Mouse (Mus musculus) 3134 (cell line): ENCODE data around the gene Rrp9.

Experiments used
- DNase-seq: peaks from one replicate; pipeline ENCODE4 v3.0.0-alpha.2; 2011; ENCODE audit warnings: low spot score; ENCODE audit not compliant: insufficient read length; ENCODE audit errors: extremely low read depth

The Rrp9 gene

GRCm38 (mm10) chr9:106475663-106476001 lies at the start of gene Rrp9:
Gene Rrp9, plus strand, starts transcription at chr9:106475963.
- DNase-seq: no peak

- DNase-seq: no peak
Observed at GRCm38 (mm10) chr9:106428719-106429220, 47.0 kb upstream of the Rrp9 start.

GRCm38 (mm10) chr9:106429221-106430014 lies 46.3 kb upstream of the Rrp9 start, which contains the start of gene Rpl29:
Gene Rpl29, plus strand, starts transcription at chr9:106429454.
- DNase-seq: peak; percentile 76

GRCm38 (mm10) chr9:106430015-106430264 lies 45.8 kb upstream of the Rrp9 start:
- DNase-seq: no peak

DNA sequence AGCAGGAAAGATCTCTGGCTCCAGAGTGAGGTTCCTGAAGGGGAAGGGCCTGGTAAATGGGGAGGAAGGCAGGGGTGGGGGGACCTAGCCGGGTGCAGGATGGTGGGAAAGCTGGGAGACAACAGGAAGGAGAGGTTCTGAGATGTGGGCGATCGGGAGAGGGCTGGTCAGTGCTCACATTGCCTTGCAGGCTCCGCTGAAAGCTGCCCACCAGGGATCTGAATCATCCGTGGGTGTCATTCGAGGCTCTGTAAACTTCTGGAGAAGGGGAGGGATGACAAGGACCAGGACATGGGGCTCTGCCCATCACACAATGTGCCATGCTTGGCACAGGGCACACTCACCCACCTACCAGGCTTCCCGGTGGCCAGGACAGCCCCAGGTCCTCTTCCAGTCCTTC lies 42.4 kb upstream of the Rrp9 start:
- no peak for DNase-seq

- DNase-seq: no peak
Observed at GRCm38 (mm10) chr9:106436566-106436965, 39.2 kb upstream of the Rrp9 start.

DNA sequence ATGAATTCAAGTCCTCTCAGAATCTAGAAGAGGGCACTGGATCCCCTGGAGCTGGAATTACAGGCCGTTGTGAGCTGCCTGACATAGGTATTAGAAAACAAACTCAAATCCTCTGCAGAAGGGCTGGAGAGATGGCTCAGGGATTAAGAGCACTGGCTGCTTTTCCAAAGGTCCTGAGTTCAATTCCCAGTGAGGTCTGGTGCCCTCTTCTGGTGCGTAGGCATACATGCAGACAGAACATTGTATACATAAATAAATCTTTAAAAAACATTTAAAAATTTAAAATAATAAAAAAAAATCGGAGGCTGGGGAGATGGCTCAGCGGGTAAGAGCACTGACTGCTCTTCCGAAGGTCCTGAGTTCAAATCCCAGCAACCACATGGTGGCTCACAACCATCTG lies 33.1 kb upstream of the Rrp9 start:
- no peak for DNase-seq

GRCm38 (mm10) chr9:106444836-106445235 lies 30.9 kb upstream of the Rrp9 start:
- DNase-seq: no peak

DNA sequence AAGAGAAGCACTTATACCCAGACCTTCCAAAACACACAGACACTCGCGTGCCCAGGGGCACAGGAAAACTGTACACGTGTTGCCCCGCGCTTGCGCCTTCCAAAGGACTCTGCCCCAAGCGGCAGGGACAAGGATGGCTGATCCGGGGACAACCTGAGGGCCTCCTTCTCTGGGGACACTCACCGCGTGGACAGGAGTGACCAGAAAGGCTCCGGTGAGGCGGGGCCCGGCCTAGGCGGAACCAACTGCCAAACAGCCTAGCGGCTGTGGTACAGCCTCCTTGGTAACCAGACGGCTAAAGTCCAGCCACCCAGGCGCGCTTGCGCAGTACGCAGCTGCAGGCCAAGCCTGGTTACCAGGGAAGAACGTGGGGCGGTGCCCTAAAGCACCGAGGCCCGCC lies 28.4 kb upstream of the Rrp9 start, which contains the start of the genes Abhd14b and Abhd14a:
Gene Abhd14b (plus strand): TSS at position 112 of the 400 bp plus-strand sequence.
Gene Abhd14a (minus strand): TSS at position 331 of the 400 bp plus-strand sequence.
- peak; percentile 96 for DNase-seq

GRCm38 (mm10) chr9:106447951-106448350 lies 27.8 kb upstream of the Rrp9 start:
- DNase-seq: no peak

DNA sequence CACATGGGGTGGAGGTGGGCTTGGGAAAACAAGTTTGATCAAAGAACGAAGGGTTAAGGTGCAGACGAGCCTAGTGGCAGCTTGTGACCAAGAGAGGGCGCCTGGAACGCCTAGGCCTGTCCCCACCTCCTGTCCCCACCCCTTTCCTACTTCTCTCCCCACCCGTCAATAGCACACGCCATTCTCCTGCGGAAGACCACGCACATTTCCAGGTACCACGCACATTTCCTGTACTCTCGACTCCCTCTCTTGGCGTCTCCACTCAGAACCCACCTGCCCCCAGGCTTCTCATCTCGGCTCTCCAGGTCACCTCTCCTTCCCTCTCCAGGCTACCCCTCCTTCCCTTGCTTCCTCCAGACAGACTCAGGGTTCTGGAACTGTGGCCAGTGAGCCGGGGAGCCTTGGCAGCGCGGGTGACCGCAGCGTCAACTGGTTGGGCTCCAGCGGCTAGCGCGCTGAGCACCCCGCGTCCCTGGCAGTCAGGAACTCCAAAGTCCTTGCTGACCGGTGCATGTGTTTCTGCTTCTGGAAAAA lies 27.2 kb upstream of the Rrp9 start:
- peak; percentile 88 for DNase-seq

DNA sequence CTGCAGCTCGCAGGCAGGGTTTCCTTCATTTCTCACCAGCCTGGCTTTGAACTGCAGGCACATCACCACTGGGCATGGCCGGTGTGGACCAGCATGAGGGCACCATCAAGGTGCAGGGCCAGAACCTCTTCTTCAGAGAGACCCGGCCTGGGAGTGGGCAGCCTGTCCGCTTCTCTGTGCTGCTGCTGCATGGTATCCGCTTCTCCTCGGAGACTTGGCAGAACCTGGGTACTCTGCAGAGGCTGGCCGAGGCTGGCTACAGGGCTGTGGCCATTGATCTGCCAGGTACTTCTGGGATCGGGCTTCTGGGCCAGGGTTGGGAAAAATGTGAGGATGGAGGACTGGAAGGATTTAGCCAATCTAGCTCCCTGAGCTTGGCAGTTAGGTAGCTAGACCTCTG lies 25.8 kb upstream of the Rrp9 start:
- DNase-seq: no peak

DNA sequence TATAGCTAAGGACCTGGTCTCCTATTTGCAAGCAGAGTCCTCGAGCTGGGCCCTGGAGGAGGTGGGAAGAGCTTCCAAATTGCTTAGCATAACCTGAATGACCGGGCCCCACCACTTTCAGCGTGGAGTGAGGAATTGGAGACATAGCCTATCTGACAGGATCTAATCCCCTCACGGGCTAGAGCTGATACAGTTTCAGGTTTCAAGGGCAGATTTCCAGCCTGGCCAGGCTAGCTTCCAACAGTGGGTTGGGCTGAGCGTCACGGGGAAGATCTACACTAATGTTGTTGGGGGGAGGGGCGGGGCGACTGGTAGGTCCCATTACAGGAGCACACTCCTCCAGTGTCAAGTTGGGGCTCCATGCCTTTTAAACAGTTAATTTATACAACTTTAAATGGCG lies 25.1 kb upstream of the Rrp9 start:
- peak; percentile 44 for DNase-seq

GRCm38 (mm10) chr9:106451298-106451697 lies 24.5 kb upstream of the Rrp9 start:
- no peak for DNase-seq

DNA sequence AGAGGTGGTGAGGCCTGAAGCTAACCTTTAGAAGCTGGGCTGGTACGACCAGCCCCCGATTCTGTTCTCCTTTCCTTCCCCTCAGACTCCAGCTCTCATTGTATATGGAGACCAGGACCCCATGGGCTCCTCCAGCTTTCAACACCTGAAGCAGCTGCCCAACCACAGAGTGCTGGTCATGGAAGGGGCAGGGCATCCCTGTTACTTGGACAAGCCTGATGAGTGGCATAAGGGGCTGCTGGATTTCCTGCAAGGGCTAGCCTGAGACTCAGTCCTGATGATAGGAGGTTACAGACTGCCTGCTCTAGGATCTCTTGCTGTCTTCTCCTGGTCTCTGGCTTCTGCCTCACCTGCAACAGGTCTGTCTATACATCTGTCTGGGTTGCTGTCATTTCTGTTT lies 23.9 kb upstream of the Rrp9 start:
- no peak for DNase-seq

GRCm38 (mm10) chr9:106452351-106452750 lies 23.4 kb upstream of the Rrp9 start:
- DNase-seq: no peak

DNA sequence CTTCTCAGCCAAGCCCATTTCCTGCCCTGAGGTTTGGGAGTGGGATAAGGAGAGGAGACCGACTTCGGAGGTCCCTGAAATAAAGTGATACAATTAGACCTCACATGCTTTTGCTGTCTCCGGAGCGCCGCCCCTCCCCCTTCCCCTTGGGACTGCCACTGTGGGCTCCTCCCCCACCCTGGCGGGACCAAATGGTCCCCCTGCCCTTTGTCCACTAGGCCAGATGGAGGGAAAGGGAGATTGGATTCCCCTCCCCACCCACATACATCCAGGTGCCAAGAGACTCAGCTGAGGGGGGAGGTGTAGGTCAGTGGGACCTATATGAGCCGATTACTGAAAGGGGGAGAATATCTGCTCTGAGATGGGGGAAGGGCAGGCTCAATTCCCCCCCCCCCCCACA lies 22.9 kb upstream of the Rrp9 start:
- no peak for DNase-seq

DNA sequence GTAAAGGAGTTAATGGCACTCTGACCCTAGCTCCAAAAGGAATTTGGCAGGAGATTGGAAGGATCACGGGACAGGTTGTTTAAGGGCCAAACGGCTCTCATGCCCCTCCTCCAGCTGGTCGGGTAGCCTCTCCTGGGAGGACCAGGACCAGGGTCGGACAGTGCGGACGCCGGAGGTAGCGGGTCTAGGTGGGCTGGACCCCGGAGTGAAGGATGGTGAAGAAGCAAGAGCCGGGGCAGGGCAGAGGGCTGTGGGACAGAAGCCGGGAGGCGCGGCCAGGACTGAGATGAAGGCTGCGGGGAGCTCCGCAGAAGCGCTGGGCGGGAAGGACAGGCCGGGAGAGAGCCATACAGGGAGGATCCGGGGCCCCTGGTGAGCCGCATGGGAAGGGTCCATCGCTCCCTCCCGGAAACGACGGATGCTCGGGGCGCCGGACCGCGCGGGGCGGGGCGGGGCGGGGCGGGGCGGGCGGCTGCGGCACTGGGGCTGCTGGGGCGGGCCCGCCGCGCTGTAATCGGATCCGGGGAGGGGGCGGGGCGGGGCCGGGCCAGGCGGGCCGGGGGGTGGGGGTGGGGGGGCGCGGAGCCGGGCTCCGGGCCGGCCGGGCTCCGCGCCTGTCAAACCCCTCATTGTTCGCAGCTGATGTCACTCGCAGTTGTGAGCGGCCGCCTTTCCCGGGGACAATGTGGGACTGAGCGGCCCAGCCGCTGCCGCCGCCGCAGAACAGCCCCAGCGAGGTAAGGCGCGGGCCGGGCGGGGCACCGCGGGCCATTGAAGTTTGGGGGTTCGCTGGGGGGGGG lies 22.3 kb upstream of the Rrp9 start, which contains the start of gene Pcbp4:
Gene Pcbp4 (plus strand): TSS at position 21 of the 800 bp plus-strand sequence.
- DNase-seq: peak; percentile 74

DNA sequence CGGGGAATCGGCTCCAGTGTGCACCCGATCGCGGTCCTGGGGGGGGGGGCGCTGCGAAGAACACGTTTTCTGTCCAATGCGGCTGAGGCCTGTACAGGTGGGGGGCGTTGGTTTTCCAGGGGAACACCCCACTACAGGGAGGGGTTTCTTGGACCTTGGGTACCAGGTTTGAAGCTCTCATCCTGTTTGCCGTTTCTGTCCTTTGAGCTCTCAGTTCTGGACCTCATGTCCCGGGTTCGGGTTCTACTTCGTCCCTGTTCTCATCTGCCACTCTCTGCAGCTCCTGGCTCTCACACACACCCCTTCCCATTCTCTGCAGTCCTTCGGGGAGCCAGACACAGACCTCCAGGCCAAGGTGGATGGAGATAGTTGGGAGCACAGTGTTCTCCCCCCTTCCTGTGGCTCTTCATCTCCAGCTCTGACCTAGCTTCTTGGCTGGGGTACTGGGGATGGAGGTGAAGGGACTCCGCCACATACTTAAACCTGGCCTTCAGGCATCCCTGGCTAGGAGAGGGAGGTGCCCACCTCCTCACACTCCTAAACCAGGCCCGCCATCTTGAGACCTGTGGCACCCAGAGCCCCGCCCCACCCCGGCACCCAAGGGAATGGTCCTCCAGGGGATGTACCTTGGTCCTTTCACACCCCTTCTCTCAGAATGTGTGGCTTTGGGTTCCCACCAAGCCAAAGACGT lies 21.5 kb upstream of the Rrp9 start:
- DNase-seq: peak; percentile 41

GRCm38 (mm10) chr9:106454888-106455681 lies 20.7 kb upstream of the Rrp9 start:
- no peak for DNase-seq
